Mouse (Mus musculus) cortical plate, adult 2 months (tissue): ENCODE measurements around the gene Plppr2. TPM values are rescaled to one million over a fixed set of nuclear protein-coding genes. Genes with fewer than 3 reads are reported as not detected.

Experiments
- H3K27ac ChIP-seq: fragments of 200-500 bp; 2 replicates; pipeline ENCODE4 v1.5.1; 2012; ENCODE audit warnings: low read length, control low read depth, inconsistent platforms; ENCODE audit not compliant: insufficient read depth
- H3K4me1 ChIP-seq: fragments of 200-500 bp; 2 replicates; pipeline ENCODE4 v1.6.1; 2011; ENCODE audit warnings: low read length; ENCODE audit not compliant: control insufficient read depth, insufficient read depth
- H3K4me3 ChIP-seq: fragments of 200-500 bp; 2 replicates; pipeline ENCODE4 v1.5.1; 2011; ENCODE audit warnings: mild to moderate bottlenecking, low read length, control low read depth; ENCODE audit not compliant: insufficient read depth
- CTCF ChIP-seq: fragments of 200-500 bp; IDR thresholded peaks from 2 replicates; pipeline ENCODE4 v1.5.1; 2011; ENCODE audit warnings: mild to moderate bottlenecking, control low read depth, low read length; ENCODE audit not compliant: insufficient read depth; ENCODE audit errors: extremely low read depth
- POLR2A ChIP-seq: fragments of 200-500 bp; IDR thresholded peaks from 2 replicates; pipeline ENCODE4 v1.6.1; 2011; ENCODE audit warnings: mild to moderate bottlenecking, low read length, control low read depth; ENCODE audit not compliant: insufficient read depth; ENCODE audit errors: extremely low read depth
- polyA plus RNA-seq: library from polyadenylated mRNA; depleted of rRNA; stranded (reverse); fragments of >200 nt; gene quantifications from 2 replicates; pipeline ENCODE4 v1.2.3, GENCODE M21; 2012

Plppr2 gene
- polyA plus RNA-seq, 1 experiment = 183 TPM

DNA sequence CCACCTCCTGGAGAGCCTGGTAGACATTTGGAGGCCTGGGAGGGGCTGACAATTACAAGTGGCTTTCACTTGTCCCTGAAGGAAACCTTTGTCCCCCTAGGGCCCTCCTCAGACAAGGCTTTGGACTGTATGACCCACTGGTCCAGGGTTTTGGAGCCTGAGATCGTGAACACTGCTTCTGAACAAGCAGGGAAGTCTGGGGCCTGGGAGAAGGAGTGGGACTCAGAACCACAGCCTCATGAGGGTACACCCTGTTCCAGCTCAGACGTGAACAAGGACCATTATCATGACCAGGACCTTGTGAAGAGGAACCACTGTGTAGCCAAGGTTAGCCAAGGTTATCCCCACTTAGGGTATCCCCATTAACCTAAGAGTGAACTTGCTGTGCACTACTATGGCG is 7.6 kb upstream of the Plppr2 start:
- TF ChIP-seq CTCF (no peak), POLR2A (no peak)
- Histone ChIP-seq H3K4me1 (no peaks in the 10 kb centered on the region; the same call in 1 of the 2 replicates), H3K4me3 (no peak overlapping the region), H3K27ac (no peak overlapping the region)

DNA sequence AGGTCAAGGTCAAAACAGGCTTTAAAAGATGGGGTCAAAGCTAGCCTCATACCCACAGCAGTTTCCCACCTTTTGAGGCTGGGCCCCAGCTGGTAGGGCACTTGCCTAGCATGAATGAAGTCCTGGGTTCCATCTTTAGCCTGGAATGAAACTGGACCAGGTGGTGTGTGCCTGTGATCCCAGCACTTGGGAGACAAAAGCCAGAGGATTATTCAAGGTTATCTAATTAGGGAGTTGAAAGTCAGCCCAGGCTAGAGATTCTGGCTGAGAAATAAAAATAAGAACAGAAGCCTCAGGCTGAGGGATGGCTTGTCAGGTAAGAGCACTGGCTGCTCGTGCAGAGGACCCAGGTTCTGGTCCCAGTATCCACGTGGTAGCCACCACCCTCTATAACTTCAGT is 4.8 kb upstream of the Plppr2 start:
- TF ChIP-seq CTCF = no peak
- TF ChIP-seq POLR2A = no peak
- H3K4me3 ChIP-seq = no peak overlapping the region
- H3K4me1 ChIP-seq = no peaks in the 10 kb centered on the region
- no peak overlapping the region for H3K27ac ChIP-seq

DNA sequence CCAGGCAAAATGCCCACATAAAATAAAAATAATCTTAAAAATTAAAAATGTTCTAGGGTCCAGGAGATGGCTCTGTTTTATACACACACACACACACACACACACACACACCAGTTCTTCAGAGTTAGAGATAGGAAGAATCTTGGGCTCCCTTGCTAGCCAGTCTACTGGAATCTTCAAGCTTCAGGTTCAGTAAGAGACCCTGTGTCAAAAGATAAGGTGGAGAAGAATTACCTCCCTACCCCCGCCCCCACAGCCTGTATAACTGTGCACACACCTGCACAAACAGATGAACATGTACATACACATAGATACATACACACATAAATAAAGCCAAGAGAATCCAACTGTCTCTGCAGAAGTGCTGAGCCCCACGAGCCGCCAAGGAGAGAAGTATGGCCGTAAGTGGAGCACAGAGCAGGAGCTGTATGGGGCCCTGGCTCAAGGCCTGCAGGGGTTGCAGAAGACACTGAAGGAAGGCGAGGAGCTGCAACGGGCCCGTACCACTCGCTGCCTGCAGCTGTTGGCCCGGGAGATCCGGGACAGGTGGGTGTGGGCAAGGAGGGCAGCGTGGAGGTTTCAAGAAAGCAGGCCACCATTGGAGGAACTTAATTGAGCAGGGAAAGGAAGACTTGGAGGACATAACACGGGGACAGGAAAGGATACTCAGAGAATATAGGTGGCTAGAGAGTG is 4.2 kb upstream of the Plppr2 start:
- Histone ChIP-seq H3K4me3 (no peak overlapping the region), H3K4me1 (no peaks in the 10 kb centered on the region), H3K27ac (no peak overlapping the region)
- no peak for TF ChIP-seq CTCF
- TF ChIP-seq POLR2A = no peak

DNA sequence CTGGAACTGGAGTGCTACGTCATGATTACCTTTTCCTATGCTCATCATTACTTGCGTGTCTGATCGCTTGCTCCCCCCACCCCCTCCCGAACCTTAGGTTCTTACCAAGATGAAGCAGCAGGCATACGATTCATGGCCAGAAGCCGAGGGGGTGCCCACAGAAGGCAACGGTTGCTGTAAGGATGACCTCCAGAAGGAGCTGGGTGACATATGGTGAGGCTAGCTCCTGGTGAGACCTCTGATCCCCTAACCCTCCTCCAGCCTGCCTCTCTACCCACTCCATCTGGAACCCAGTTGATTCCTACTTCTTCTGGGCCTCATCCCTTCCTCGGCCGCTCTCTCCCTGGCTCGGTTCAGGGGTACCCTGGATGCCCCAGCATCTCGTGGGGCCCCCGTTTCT is 2.8 kb upstream of the Plppr2 start:
- TF ChIP-seq CTCF (no peak), POLR2A (no peak)
- no peaks in the 10 kb centered on the region for H3K4me1 ChIP-seq
- H3K27ac ChIP-seq = no peak overlapping the region
- H3K4me3 ChIP-seq = no peak overlapping the region

DNA sequence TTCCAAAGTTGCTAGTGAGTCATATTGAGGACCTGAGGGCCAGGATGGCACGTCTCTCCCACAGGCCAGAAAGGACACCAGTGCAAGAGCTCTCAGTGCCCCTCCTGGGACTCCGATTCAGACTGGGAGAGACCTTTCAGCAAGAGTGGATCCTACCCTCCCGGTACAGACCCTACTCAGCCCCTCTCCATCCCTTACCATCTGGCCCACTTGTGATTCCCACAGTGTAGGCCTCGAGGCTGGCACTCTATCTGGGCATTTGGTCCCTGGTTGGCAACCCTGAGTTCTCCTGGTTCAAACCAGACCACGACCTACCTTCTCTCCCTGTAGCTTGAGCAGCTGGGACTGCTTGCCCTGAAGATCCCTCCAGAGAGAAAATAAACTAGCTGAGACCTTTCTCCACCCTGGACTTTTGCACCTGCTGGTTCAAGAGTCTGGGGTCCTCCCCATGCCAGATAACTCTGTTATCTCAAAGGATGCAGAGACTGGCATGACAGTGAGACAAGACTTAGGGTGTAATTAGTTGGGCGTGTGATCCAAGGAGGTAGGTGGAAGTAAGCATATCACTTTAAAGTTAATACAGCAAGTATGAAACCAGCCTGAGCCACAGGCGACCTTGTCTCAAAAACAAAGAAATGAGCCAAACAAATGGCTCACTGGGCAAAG is 1.2 kb upstream of the Plppr2 start:
- Histone ChIP-seq H3K4me1 (no peaks in the 10 kb centered on the region), H3K27ac (no peak overlapping the region), H3K4me3 (no peak overlapping the region)
- TF ChIP-seq CTCF = no peak
- no peak for TF ChIP-seq POLR2A

DNA sequence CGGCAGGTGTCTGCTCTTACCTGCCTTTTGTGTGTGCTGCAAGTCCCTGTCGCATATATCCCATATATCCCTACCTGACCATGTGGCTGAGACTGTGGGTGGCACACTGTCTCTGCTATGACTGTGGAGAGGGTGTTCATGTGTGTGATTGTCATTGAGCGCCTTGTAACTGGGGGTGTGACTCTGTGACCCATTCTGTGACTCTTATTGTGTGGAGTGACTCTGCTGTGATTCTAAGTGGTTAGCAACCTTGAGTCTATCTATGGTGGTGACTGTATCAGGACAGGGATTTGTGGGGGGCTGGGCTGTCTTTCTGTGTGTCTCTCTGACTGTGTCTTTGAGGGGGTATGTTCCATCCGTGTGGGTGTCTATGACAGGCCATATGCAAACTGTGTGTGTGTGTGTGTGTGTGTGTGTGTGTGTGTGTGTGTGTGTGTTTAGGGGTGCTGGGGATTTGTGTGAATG is 910 bp downstream of the Plppr2 start:
- Histone ChIP-seq H3K27ac (no peak overlapping the region), H3K4me3 (peak overlapping the region; percentile 58), H3K4me1 (no peaks in the 10 kb centered on the region)
- TF ChIP-seq POLR2A = no peak

DNA sequence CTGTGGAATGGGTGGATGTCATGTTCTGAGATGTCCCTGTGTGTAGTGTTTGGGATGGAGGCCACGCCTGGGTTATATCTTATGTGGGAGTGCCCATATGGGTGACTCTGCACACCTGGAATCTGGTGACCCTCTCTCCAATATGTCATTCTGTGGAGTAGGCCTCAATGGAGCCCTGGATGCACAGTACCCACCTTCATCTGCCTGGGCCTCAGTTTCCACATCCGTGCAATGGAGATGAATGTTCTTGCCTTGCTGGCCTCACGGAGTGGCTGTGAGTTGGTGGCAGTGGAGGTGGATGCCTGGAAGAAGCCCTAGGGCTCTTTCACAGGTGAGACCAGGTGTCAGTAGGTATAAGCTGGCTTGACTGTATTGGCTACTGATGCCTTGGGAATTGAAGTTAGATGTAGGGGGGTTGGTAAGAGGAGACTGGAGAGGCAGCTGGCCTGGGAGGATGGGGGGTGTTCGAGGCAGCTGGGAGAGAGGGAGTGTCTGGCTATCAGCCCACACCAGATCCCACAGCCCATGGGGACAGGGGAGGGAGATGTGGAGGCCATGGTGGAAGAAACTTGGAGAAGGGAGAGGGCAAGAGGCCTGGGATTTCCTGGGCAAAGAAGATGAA is 1.5 kb downstream of the Plppr2 start:
- TF ChIP-seq POLR2A = no peak
- TF ChIP-seq CTCF = no peak
- Histone ChIP-seq H3K4me1 (no peaks in the 10 kb centered on the region), H3K4me3 (peak overlapping the region; percentile 58), H3K27ac (no peak overlapping the region)

DNA sequence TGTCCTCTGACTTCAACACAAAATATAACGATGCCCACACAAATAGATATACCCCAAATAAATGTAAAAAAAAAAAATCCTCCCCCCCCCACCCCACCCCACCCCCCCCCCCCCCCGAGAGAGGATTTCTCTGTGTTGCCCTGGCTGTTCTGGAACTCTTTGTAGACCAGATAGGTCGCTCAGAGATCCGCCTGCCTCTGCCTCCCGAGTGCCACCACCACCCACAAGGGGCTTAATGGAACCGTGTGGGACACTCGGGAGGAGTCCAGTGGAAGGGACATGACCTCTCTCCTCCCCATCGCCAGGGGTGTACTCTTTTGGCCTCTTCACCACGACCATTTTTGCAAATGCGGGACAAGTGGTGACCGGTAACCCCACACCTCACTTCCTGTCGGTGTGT is 6.2 kb downstream of the Plppr2 start:
- no peak overlapping the region for H3K4me3 ChIP-seq
- TF ChIP-seq CTCF = no peak
- TF ChIP-seq POLR2A = 0 out of 2 replicates have a peak, but pooled peaks have one; percentile 18
- no peak overlapping the region for H3K27ac ChIP-seq
- H3K4me1 ChIP-seq = no peaks in the 10 kb centered on the region

DNA sequence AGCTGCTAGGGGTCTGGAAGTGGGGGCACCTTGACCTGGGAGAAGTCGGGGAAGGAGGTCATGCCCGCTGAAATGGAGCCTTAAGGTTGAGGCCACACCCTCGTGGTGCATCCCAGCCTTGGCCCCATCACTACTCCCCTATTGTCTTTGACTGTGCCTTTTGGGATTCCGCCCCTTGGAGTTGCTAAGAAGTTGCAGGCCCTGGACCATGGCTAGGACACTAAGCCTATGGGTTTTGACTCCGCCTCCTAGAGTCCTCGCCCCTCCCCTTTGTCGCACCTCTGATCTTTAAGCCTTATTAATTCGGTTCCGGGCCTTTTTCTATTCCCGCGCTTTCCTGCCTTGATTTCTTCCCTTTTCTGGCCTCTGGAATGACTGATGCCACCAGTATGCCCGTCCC is 6.8 kb downstream of the Plppr2 start:
- no peak for TF ChIP-seq CTCF
- no peak for TF ChIP-seq POLR2A
- Histone ChIP-seq H3K4me3 (no peak overlapping the region), H3K27ac (no peak overlapping the region), H3K4me1 (peaks cover under 1% of the 10 kb centered on the region; the same call in 1 of the 2 replicates)
